Mouse (Mus musculus): ENCODE data around the gene Ptgfrn. TPM values are rescaled to one million over a fixed set of nuclear protein-coding genes. Genes with fewer than 3 reads are reported as not detected.

The Ptgfrn gene
- total and polyA plus RNA-seq, 2 experiments from 2014 or later = 5.2 to 61.5 TPM

GRCm38 (mm10) chr3:101097146-101097800, 12.8 kb downstream of the Ptgfrn start:
- no peak for DNase-seq (ENCODE audit: low spot score)

GRCm38 (mm10) chr3:101095761-101096449, 14.2 kb downstream of the Ptgfrn start:
- no peaks in the 10 kb centered on the region for H3K36me3 ChIP-seq (replicated peaks; ENCODE audit: control insufficient read depth, insufficient read depth, low read length)

More at GRCm38 (mm10) chr3:101097146-101097800, 12.8 kb downstream of the Ptgfrn start:
- Histone ChIP-seq H3K4me2 (ENCODE audit: low read depth, low read length) (no peak overlapping the region), H3K27ac (ENCODE audit: low read depth) (no peak overlapping the region), H3K27me3 (ENCODE audit: control insufficient read depth, insufficient read depth, low read length) (no peaks in the 10 kb centered on the region), H3K9ac (replicated peaks; ENCODE audit: low read depth, low read length) (no peak overlapping the region), H3K4me1 (ENCODE audit: control insufficient read depth, insufficient read depth) (peaks cover 26% of the 10 kb centered on the region), H3K9me3 (replicated peaks; ENCODE audit: control insufficient read depth, low read length) (no peaks in the 10 kb centered on the region), H3K4me3 (ENCODE audit: low read depth, low read length) (no peak overlapping the region), H3K36me3 (replicated peaks; ENCODE audit: control insufficient read depth, insufficient read depth, low read length) (no peaks in the 10 kb centered on the region)
- no peak for ATAC-seq (ENCODE audit: insufficient read depth, low read depth)
- TF ChIP-seq EP300 (IDR thresholded peaks at IDR 0.05; ENCODE audit: low read depth) (no peak), CTCF (IDR thresholded peaks at IDR 0.05; ENCODE audit: low read depth) (no peak)
- WGBS = 80% methylated on average over 9 of the region's 9 CpGs

GRCm38 (mm10) chr3:101092202-101092601, 17.9 kb downstream of the Ptgfrn start:
- no peaks in the 10 kb centered on the region for H3K4me1 ChIP-seq (ENCODE audit: control insufficient read depth, insufficient read depth)
- H3K36me3 ChIP-seq (replicated peaks; ENCODE audit: control insufficient read depth, insufficient read depth, low read length) = no peaks in the 10 kb centered on the region
- no peak overlapping the region for H3K4me2 ChIP-seq (ENCODE audit: low read depth, low read length)
- no peak overlapping the region for H3K4me3 ChIP-seq (ENCODE audit: low read depth, low read length)
- H3K9me3 ChIP-seq (replicated peaks; ENCODE audit: control insufficient read depth, low read length) = no peaks in the 10 kb centered on the region
- H3K9ac ChIP-seq (replicated peaks; ENCODE audit: low read depth, low read length) = no peak overlapping the region
- no peak for TF ChIP-seq CTCF (IDR thresholded peaks at IDR 0.05; ENCODE audit: low read depth)
- no peak for TF ChIP-seq EP300 (IDR thresholded peaks at IDR 0.05; ENCODE audit: low read depth)
- ATAC-seq (ENCODE audit: insufficient read depth, low read depth) = no peak
- no peak overlapping the region for H3K27ac ChIP-seq (ENCODE audit: low read depth)
- DNase-seq (ENCODE audit: low spot score) = no peak
- WGBS = 84% methylated on average over 13 of the region's 13 CpGs
- H3K27me3 ChIP-seq (ENCODE audit: control insufficient read depth, insufficient read depth, low read length) = no peaks in the 10 kb centered on the region

More at GRCm38 (mm10) chr3:101095761-101096449, 14.2 kb downstream of the Ptgfrn start:
- no peak overlapping the region for H3K4me3 ChIP-seq (ENCODE audit: low read depth, low read length)
- WGBS = 87% methylated on average over 5 of the region's 5 CpGs
- no peak for ATAC-seq (ENCODE audit: insufficient read depth, low read depth)
- TF ChIP-seq CTCF (IDR thresholded peaks at IDR 0.05; ENCODE audit: low read depth) (no peak), EP300 (IDR thresholded peaks at IDR 0.05; ENCODE audit: low read depth) (no peak)
- H3K9ac ChIP-seq (replicated peaks; ENCODE audit: low read depth, low read length) = no peak overlapping the region
- DNase-seq (ENCODE audit: low spot score) = no peak
- H3K4me2 ChIP-seq (ENCODE audit: low read depth, low read length) = no peak overlapping the region
- no peaks in the 10 kb centered on the region for H3K27me3 ChIP-seq (ENCODE audit: control insufficient read depth, insufficient read depth, low read length)
- H3K27ac ChIP-seq (ENCODE audit: low read depth) = no peak overlapping the region
- H3K4me1 ChIP-seq (ENCODE audit: control insufficient read depth, insufficient read depth) = peaks cover 22% of the 10 kb centered on the region
- no peaks in the 10 kb centered on the region for H3K9me3 ChIP-seq (replicated peaks; ENCODE audit: control insufficient read depth, low read length)

- 77% methylated on average over 7 of the region's 7 CpGs for WGBS
- Histone ChIP-seq H3K4me1 (ENCODE audit: control insufficient read depth, insufficient read depth) (0 out of 2 replicates have a peak, but pooled peaks cover 6% of the 10 kb centered on the region), H3K4me3 (ENCODE audit: low read depth, low read length) (no peak overlapping the region), H3K27me3 (ENCODE audit: control insufficient read depth, insufficient read depth, low read length) (no peaks in the 10 kb centered on the region), H3K9me3 (replicated peaks; ENCODE audit: control insufficient read depth, low read length) (no peaks in the 10 kb centered on the region), H3K27ac (ENCODE audit: low read depth) (no peak overlapping the region), H3K4me2 (ENCODE audit: low read depth, low read length) (no peak overlapping the region), H3K9ac (replicated peaks; ENCODE audit: low read depth, low read length) (no peak overlapping the region), H3K36me3 (replicated peaks; ENCODE audit: control insufficient read depth, insufficient read depth, low read length) (no peaks in the 10 kb centered on the region)
- DNase-seq (ENCODE audit: low spot score) (peak; percentile 29), ATAC-seq (ENCODE audit: insufficient read depth, low read depth) (no peak)
- TF ChIP-seq EP300 (IDR thresholded peaks at IDR 0.05; ENCODE audit: low read depth) (no peak), CTCF (IDR thresholded peaks at IDR 0.05; ENCODE audit: low read depth) (no peak)
Observed at GRCm38 (mm10) chr3:101086584-101087445, 23.3 kb downstream of the Ptgfrn start.

GRCm38 (mm10) chr3:101080925-101081324, 29.2 kb downstream of the Ptgfrn start:
- H3K27ac ChIP-seq (ENCODE audit: low read depth) = no peak overlapping the region
- TF ChIP-seq CTCF (IDR thresholded peaks at IDR 0.05; ENCODE audit: low read depth) (no peak), EP300 (IDR thresholded peaks at IDR 0.05; ENCODE audit: low read depth) (no peak)
- no peak overlapping the region for H3K9ac ChIP-seq (replicated peaks; ENCODE audit: low read depth, low read length)
- WGBS = 86% methylated on average over 4 of the region's 4 CpGs
- no peaks in the 10 kb centered on the region for H3K9me3 ChIP-seq (replicated peaks; ENCODE audit: control insufficient read depth, low read length)
- ATAC-seq (ENCODE audit: insufficient read depth, low read depth) = no peak
- H3K36me3 ChIP-seq (replicated peaks; ENCODE audit: control insufficient read depth, insufficient read depth, low read length) = peaks cover 18% of the 10 kb centered on the region; the same call in 1 of the 2 replicates
- no peak for DNase-seq (ENCODE audit: low spot score)
- peaks cover 24% of the 10 kb centered on the region for H3K4me1 ChIP-seq (ENCODE audit: control insufficient read depth, insufficient read depth)
- H3K4me2 ChIP-seq (ENCODE audit: low read depth, low read length) = no peak overlapping the region
- H3K27me3 ChIP-seq (ENCODE audit: control insufficient read depth, insufficient read depth, low read length) = no peaks in the 10 kb centered on the region
- H3K4me3 ChIP-seq (ENCODE audit: low read depth, low read length) = no peak overlapping the region

Data from heart, postnatal 0 days (tissue).